Mouse (Mus musculus): ENCODE data around the gene Gm47791.

Gene Gm47791

DNA sequence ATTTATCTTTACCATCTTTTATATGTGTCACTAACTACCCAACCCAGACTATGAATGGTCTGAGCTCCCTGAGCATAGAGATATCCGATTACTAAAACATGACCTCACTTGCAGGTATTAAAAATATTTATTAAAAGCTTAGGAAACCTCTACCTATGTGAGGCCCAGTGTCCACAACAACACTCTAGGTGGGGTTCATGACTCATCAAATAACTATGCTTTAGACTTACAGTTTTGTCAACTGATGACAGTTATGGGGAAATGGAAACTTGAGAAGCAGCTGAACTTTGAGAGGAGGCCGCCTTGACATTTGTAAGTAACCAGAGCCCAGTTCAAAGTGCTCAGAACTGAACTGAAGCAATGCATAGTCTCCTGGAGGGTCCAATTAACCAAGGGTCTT, 24.2 kb upstream of the Gm47791 start:
- CTCF ChIA-PET = interaction anchor here in 3 of 4 experiments (0.5 to 2.1 kb wide), 5 partner anchors 9 to 193 kb away, joined by 3 to 10 read pairs (median 4); no protein-coding TSS in a partner anchor
- POLR2A ChIA-PET = interaction anchor here in 1 of 4 experiments (1.5 kb wide), 1 partner anchor 26 kb away, joined by 3 read pairs; no protein-coding TSS in a partner anchor

DNA sequence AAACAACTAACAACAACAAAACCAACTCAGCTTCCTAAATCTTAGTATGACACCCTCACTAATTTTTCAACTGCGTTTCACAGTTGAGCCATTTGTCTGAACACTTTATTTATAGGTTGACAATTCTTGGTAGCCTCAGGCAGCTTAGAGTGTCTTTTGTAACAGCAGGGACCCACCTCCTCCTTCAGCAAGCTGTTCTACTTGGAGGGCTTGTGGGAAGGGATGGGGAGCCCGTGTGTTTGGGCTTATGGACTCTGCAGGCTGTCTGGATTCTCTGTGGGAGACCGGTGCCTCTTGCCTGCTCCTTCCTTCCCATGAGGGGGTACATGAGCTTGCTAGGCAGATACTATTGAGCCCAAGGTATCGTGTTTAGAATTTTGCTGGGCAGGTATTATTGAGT, 22.9 kb upstream of the Gm47791 start:
- POLR2A ChIA-PET = interaction anchor here in 1 of 4 experiments (1.1 to 1.3 kb wide), 3 partner anchors 13 to 45 kb away, joined by 3 to 5 read pairs (median 4); no protein-coding TSS in a partner anchor

DNA sequence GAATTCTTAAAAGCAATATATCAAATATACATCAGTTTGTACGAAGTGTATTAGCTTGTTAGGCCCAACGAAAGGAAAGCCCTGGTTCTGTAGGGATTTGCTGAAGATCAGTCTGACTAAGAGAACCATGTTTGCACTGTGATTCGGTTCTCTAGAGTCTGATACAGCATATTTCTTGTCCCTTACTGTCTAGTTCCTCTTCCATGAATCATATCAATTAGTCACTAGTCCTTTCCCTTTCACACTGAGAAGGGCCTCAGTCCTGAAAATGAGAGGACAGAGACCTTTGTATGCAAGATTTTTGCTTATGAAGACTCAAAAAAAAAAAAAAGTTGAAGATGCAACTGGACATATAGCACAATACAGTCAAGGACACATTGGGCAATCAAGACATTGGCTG, 22.1 kb upstream of the Gm47791 start:
- ChIA-PET POLR2A (interaction anchor here in 1 of 4 experiments (0.6 to 1.1 kb wide), 2 partner anchors 14 to 45 kb away, joined by 3 to 5 read pairs; no protein-coding TSS in a partner anchor), CTCF (interaction anchor here in 3 of 4 experiments (0.5 to 2.1 kb wide), 6 partner anchors 21 to 239 kb away, joined by 3 to 10 read pairs (median 3); no protein-coding TSS in a partner anchor)

More for the DNA sequence above, 22.9 kb upstream of the Gm47791 start:
- CTCF ChIA-PET = interaction anchor here in 3 of 4 experiments (0.5 to 2.1 kb wide), 6 partner anchors 20 to 240 kb away, joined by 3 to 10 read pairs (median 3); no protein-coding TSS in a partner anchor

DNA sequence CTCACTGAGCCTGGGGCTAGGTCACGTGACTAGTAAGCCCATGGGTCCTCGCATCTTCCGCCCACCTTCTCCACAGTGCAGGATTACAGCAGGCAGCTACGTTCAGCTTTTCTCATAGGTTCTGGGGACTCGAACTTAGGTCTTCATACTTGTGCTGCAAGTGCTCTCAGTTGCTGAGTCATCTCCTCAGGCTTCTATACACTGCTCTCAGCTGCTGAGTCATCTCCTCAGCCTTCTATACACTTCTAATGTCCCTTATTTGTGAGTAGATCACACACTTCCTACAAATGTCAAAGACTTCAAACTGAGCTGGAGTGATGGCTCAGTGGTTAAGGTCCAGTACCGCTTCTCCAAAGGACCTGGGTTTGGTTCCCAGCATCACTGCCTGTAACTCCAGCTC, 21.2 kb upstream of the Gm47791 start:
- ChIA-PET CTCF (interaction anchor here (0.6 to 1.5 kb wide), 4 partner anchors 47 to 275 kb away, joined by 3 to 5 read pairs (median 3); partner anchors contain the start of gene Agfg1 (in 1 of the 4)), POLR2A (no interaction called here)

DNA sequence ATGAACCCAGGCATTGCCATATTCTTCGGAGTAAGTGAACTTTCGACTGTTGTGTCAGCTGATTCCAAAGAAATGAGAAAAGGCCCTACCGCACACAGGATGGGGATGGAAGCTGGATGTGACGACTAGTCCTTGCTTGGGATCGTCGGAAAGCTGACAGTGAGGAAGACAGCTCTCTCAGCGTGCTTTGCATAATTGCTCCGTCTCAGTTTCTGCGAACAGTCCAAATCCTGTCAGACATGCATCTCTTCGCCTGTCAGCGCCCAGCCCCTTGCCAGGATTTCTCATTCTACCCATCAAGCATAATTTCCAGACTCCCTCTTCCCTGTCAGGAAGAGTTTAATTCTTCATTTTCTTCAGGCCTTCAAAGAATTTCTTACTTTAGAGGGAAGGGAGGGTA, 20.1 kb upstream of the Gm47791 start:
- ChIA-PET POLR2A (interaction anchor here in 1 of 4 experiments (0.6 kb wide), 1 partner anchor 156 kb away, joined by 4 read pairs; no protein-coding TSS in a partner anchor), CTCF (interaction anchor here in 1 of 4 experiments (1.6 kb wide), 1 partner anchor 197 kb away, joined by 4 read pairs; no protein-coding TSS in a partner anchor)

DNA sequence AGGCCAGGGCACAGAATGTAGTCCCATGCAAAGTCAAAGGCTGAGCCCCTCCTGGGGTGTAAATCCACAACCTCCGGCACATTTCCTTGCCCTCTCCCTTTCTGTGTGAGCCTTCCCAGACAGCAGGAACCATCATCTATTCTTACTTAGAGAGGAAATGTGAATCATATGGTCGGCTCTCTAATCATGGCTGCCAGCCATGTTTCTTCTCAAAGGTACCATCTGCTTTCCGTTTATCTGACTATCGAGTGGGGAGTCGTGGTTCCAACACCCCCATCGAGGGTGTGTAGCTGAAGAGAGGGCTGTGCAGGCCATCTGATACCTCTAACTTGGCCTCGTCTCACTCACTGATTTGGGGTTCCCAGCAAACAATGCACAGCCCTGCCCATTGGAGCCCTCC, 17.0 kb upstream of the Gm47791 start:
- ChIA-PET CTCF (interaction anchor here (0.6 to 2.5 kb wide), 23 partner anchors 9 to 1879 kb away, joined by 3 to 25 read pairs (median 4); no protein-coding TSS in a partner anchor), POLR2A (no interaction called here)

DNA sequence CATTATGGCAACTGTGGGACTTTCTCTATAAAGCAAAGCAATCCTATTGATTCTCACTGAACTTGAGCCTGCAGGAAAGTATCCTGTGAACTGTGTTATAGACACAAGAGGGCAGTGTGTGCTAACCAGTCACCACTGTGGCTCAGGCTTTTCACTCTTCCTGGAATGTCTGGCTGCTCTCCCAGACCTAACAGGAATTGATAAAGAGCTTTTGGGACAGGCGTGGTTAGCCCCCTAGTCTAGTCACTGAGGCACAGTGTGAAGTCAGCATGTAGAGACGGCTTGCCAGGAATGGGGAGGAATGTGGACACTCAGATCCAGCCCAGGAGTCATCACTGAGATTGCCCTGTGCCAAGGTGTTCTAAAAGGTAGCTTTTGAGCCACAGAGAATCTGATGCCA, 16.4 kb upstream of the Gm47791 start:
- ChIA-PET POLR2A (interaction anchor here in 1 of 4 experiments (0.6 kb wide), 1 partner anchor 247 kb away, joined by 9 read pairs; no protein-coding TSS in a partner anchor), CTCF (interaction anchor here (0.5 to 2.5 kb wide), 23 partner anchors 9 to 1673 kb away, joined by 3 to 25 read pairs (median 4); no protein-coding TSS in a partner anchor)

DNA sequence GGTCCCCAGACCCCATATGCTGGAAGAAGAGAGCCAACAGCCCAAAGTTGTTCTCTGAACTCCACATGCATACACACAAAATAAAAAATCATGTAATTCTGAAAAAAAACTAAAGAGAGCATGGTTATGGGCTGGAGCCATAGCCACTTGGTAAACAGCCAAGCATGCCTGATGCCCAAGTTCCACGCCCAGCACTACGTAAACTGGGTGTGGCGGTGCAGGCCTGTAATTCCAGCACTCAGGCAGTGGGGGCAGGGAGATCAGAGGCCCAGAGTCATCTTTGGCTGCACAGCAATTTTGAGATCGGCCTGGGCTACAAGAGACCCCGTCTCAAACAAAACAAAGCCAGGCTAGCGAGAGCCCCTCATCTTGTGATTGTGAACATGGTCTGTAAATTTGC, 14.5 kb upstream of the Gm47791 start:
- CTCF ChIA-PET = interaction anchor here in 2 of 4 experiments (0.5 to 2.5 kb wide), 2 partner anchors 202 to 279 kb away, joined by 3 to 25 read pairs; no protein-coding TSS in a partner anchor

DNA sequence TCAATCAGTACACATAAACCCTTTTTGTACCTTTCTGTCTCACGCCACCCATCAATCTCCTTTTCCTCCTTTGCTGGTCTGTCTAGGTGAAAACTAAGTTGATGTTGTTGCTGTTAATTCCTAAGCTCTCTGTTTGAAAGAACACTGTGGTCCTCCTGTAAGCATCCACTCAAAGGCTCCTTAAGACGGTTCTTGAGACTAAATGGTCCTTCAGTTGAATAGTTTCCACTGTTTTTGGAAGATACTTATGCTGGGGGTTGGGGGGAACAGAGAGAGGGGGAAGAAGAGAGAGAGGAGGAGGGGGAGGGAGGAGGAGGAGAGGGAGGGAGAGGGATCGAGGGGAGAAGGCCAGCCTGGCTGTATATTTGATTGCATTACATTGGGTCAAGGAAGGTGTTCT, 12.5 kb upstream of the Gm47791 start:
- CTCF ChIA-PET = no interaction called here
- POLR2A ChIA-PET = interaction anchor here in 1 of 4 experiments (1.9 kb wide), 1 partner anchor 12 kb away, joined by 4 read pairs; no protein-coding TSS in a partner anchor

More for the DNA sequence above, 14.5 kb upstream of the Gm47791 start:
- POLR2A ChIA-PET = no interaction called here

DNA sequence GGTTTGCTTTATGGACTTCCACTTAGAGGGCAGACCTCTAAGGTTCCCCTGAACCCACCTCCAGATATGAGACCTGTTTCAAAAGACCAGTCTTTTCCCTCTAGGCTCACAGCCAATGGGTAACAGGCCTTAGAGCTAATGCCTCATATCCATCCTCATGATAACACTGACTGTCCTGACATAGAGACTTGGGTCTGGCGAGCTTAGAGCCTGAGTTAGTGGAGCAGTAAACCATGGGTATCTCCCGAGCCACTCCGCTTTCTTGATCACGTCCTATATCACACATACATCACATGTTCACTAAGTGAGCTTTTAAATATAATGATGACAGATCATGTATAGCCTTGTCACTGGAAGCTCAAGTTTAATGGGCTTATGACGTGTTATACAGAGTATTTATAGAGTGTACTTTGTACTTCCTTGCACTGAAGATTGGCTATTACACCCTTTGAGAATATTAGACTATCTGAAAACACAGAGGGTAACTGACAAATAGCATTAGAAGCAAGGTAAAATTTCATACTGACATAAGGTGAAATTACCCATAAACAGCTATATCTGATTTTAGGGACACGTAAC, 8.4 kb upstream of the Gm47791 start:
- ChIA-PET POLR2A (interaction anchor here in 1 of 4 experiments (1.4 kb wide), 1 partner anchor 15 kb away, joined by 3 read pairs; no protein-coding TSS in a partner anchor), CTCF (no interaction called here)

DNA sequence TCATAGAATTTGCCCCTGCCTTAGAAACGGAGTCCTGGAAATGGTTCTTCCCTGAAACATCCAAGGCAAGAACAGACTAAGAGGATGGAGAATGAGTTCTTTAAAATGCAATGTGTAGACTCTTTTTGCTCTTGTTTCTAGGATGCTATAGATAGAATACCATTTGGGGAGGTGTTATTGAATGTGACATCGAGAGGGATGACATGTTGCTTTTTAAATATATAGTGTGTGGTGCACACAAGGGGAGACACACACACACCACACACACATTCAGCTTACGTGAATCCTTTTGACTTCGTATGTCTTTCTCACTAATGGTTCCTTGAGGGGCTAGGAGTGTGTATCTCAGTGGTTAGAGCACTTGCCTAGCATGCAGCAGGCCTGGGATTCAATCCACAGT, 4.2 kb upstream of the Gm47791 start:
- ChIA-PET CTCF (interaction anchor here in 1 of 4 experiments (0.6 to 0.7 kb wide), 2 partner anchors 22 to 95 kb away, joined by 3 read pairs; no protein-coding TSS in a partner anchor), POLR2A (interaction anchor here in 1 of 4 experiments (0.7 kb wide), 1 partner anchor 1416 kb away, joined by 3 read pairs; no protein-coding TSS in a partner anchor)

DNA sequence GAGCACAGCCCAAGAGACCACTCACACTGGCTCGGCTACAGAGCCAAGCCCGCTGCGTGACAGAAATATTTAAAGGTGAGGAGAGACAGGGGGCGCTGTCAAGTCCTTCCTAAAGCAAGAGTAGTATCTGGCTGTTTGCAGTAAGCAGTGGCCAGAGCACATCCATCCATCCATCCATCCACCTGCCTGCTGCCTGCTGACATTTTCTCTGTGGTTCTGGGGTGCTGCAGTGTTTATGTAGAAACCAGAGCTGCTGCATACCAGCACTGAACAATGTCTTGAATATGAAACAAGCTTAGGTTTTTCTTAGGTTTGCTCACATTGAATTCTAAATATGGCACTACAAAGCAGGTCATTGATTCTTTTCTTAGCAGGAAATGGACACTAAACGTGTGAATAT, 2.2 kb upstream of the Gm47791 start:
- ChIA-PET POLR2A (no interaction called here), CTCF (interaction anchor here in 1 of 4 experiments (1.5 kb wide), 1 partner anchor 14 kb away, joined by 4 read pairs; no protein-coding TSS in a partner anchor)

DNA sequence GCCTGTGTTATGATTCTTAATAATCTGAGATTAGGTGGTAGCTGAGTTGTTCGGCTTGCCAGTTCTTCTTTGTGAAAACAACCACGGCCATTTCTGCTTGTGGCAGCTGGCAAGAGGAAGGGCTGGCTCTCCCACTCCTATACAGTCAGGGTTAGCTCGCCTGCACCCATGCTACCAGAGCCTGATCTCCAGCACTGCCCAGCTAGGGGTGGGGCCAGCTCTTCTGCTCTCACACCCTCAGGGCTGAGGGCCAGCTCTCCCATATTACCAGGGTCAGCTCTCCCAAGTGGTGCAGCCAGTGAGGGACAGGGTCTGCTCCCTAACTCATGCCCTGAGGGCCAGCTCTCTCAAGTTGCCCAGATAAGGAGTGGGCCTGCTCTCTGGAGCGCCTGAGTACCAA, 1.4 kb upstream of the Gm47791 start:
- ChIA-PET POLR2A (interaction anchor here in 1 of 4 experiments (1.4 kb wide), 1 partner anchor 12 kb away, joined by 4 read pairs; no protein-coding TSS in a partner anchor), CTCF (interaction anchor here in 2 of 4 experiments (0.5 to 1.5 kb wide), 4 partner anchors 15 to 292 kb away, joined by 3 to 5 read pairs (median 4); no protein-coding TSS in a partner anchor)

DNA sequence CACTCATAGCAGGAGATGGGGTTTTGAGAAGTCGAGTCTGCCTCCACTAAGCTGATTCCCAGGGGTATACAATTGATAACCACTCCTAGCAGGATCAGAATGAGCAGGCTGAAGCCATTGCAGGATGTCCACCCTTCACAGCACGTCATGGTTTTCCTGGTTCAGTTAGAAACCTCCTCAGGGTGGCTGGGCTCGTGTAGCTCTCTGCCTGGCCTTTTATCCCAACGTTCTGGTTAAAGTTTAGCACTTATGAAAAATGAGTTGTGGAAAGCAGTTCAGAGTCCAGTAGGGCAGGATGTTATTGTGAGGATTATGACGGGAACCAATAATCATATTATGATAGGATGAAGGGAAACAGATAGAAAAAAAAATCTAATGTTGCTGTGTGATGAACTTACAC, 2.8 kb downstream of the Gm47791 start, which contains the start of gene Tm4sf20:
Gene Tm4sf20 (minus strand): TSS at position 193 of the 400 bp plus-strand sequence.
- CTCF ChIA-PET = no interaction called here
- POLR2A ChIA-PET = no interaction called here

DNA sequence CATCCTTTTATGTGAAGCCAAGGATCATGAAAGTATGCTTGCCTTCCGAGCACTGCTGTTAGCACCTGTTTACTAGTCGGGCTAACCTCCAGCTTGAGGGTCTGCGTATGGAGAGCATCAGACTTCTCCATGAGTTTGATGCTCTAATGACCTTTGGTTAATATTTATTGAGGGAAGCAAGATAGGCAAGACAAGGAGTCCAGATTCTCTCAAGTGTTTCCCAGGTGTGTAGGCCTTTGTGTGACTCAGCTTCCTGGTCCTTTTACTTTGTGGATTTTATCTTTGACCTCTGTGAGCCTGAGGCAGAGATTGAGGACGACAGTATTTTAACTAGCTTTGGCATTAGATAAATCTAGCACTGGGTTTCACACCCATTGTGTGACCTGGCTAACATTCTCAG, 4.4 kb downstream of the Gm47791 start:
- CTCF ChIA-PET = no interaction called here
- POLR2A ChIA-PET = no interaction called here

DNA sequence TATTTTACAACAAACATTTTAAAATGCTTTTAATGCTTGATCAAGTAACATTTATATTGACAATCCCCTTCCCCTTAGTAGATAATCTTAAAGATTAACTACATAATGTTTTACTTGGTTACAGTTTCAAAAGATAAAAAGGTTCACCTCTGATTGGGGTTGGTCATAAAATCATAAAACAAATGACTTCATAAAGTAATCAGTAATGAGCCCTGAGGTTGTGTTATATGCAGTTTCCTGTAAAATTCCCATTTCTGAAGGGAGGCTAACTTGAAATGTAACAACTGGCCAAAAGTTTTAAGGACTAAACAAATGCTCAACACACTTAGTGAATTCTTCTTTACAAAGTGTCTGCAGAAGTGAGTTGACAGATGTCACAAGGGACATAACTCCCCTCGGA, 4.8 kb downstream of the Gm47791 start:
- ChIA-PET CTCF (no interaction called here), POLR2A (no interaction called here)

DNA sequence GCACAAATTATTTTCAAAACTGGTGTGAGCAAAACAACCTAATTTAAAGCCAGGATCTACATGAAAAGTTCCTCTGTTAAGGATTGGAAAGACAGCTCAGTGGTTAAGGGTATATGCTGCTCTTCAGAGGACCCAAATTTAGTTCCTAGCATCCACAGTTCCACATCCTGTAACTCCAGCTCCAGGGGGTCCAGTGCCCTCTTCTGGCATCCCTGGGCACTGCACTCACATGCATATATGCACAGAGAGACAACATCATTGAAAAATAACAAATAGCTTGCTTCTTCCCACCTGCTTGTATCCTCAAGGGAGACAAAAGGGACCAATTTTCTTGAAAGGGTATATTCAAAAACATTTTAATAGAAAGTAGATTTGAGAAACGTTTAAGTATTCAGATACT, 8.8 kb downstream of the Gm47791 start:
- ChIA-PET CTCF (interaction anchor here in 3 of 4 experiments (0.6 to 1.5 kb wide), 7 partner anchors 38 to 516 kb away, joined by 3 to 4 read pairs (median 3); partner anchors contain the start of gene Mff (in 1 of the 3)), POLR2A (no interaction called here)

DNA sequence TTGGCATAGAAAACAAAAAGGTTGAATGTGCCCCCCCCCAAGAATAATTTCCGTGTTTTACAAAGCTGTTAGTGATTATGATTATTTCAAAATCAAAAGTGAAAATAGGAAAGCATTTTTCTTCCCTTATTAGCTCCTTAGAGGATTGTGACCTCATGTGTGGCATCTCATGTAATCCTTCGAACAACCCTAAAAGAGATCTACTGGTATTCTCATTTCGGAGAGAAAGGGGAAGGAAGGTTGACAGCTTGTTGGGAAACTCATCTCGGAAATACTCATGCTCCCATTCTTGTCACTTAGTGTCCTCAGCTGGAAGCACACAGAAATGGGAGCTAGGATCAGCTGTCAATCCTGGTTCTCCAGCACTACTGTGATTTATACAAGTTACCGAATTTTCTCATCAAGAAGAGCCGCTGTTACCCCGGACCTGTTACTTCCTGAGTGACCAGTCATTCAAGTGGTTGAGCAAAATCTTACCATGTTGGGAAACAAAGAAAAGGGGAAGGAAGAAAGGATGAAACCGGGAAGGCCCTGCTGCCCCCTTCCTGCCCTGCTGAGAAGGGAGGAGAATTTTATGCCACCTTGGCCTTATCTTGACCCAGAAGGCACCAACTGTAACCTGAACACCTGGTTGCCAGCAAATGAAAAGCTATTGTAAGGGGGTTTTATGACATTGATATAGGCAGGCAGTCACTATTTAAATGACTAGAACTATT, 9.4 kb downstream of the Gm47791 start:
- POLR2A ChIA-PET = interaction anchor here in 1 of 4 experiments (0.6 kb wide), 1 partner anchor 37 kb away, joined by 4 read pairs; no protein-coding TSS in a partner anchor
- CTCF ChIA-PET = interaction anchor here (0.5 to 1.5 kb wide), 7 partner anchors 37 to 314 kb away, joined by 3 to 4 read pairs (median 3); partner anchors contain the start of gene Mff (in 1 of the 4)

DNA sequence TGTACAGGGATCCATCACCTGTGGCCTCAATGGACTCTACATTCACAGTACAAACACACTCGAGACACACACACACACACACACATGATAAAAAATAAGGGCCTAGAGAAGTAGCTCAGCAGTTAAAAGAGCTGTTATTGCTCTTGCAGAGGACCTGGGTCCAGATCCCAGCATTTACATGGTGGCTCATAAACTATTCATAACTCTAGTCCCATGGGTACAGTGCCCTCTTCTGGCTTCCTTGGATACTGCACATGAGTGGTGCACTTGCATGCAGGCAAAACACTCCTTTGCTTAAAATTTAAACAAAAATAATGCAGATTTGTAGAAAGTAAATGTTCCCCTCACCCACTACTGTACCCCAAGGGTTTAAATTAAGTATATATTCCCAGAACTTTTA, 11.5 kb downstream of the Gm47791 start:
- POLR2A ChIA-PET = interaction anchor here in 2 of 4 experiments (0.6 to 1.8 kb wide), 3 partner anchors 12 to 82 kb away, joined by 4 read pairs; partner anchors contain the start of gene Gm47791 (in 1 of the 2)
- CTCF ChIA-PET = interaction anchor here in 3 of 4 experiments (0.5 to 1.3 kb wide), 7 partner anchors 118 to 790 kb away, joined by 3 to 5 read pairs (median 4); no protein-coding TSS in a partner anchor
